Mouse (Mus musculus): ENCODE measurements around the gene Zfp467.

Zfp467 gene

DNA sequence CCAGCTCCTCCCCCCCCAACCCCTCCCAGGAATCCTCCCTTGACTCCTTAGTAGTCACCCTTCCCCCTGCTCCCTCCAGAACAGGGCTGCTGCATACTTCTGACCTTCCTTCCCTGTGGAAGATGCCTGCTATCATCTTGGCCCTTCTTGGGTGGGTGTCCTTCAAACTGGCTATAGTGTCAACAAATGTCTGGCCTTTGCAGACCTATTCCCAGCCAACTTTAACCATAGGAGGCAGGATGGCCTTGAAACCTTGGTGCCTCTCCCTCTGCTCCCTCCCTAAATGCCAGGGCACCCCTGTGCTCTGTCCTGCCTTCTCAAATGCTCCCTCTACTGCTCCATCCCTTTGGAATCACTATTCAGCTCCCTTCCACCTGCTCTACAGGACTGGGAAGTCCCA, 6.0 kb downstream of the Zfp467 start:
- DNase-seq: no peak

DNA sequence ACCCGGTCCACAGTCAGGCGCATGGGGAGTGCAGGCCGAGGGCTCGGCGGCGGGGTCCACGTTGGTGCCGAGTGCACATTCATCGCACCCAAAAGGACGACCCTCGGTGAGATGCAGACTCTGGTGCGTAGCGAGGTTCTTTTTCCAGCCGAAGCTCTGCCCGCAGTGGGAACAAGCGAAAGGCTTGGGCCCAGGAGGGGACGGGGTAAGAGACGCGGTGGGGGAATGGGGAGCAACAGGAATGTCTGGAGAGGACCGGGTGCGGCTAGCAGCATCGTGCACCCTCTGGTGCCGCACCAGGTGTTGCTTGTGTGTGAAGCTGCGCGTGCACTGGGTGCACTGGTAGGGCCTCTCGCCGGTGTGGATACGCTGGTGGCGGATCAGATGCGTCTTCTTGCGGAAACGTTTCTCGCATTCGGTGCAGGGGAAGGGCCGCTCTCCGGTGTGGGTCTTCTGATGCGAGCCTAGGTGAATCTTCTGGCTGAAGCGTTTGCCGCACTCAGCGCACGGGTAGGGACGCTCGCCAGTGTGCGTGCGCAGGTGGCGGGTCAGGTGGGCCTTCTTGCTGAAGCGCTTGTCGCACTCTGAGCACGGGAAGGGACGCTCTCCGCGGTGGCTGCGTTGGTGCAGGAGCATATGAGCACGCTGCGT, 7.0 kb downstream of the Zfp467 start:
- peak in 1 of 2 experiments; percentile 17 for DNase-seq

DNA sequence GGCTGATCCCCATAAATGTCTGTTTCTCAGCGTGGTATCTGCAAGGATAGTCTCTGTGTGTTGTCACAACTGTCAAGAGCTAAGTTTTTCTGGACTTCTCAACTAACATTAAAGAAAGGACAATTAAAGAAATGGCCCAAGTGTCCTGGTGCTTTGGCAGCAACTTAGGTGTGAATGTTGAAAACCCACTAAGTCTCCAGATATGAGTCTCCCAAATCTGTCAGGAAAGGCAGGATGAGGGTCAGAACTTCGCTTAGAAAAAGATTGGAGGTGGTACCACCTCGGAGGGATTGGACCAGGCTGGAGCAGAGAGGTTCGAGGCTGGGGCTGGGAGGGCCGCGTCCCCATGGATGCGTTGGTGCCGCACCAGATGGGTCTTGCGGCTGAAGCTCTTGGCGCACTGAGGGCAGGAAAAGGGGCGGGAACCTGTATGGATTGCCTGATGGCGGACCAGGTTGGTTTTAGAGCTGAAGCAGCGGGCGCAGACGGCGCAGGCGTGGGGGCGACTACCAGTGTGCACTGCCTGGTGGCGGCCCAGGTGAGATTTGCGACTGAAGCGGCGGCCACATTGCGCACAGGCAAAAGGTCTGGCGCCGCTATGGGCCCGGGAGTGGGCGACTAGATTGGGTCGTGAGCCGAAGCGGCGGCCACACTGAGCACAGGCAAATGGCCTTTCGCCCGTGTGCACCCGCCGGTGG, 7.8 kb downstream of the Zfp467 start:
- no peak for DNase-seq

DNA sequence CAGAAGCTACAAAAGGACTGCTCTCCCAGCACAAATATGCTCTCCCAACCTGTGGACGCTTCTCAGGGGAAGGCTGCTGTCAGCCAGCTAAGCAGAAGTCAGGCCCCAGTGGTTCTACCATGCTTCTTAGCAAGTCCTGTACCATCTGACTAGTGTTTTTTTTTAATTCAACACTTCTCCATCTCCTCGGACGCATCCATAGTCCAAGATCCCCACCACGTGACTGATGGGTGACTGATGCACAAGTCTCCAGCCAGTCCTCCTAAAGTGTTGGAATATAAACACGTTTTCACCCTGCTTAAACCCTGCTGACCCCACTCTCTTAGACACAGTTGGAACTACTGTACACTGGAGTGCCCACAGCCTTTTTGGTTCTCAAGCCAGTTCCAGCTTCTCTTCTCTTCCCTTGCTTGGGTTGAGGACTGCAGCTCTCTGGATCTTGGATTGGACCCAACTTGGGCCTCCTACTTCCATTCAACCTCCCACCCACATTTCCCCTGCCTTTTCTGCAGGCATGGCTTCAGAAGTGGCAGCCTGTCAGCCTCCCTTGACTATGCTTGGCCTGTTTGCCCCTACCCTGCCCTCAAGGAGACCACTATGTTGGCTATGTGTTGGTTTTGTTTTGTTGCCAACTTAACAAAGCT, 9.8 kb downstream of the Zfp467 start:
- peak; percentile 38 to 60 for DNase-seq

DNA sequence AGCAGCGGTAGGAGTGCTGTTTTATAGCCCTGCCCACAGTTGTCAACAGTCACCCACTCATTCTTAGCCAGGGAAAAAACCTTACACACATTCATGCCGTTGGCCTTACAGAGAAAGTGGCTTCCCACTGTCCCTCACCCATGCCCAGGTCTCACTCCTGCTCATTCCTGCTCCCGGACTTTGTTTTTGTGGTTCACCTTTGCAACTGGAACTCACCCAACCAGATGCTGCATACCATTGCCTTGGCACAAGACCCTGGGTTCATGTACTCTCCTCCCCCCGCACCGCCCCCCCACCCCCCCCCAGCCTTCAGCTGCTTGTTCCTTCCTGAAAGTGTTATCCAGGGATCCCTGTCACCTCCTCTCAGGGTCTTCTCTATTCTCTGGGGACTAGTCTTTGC, 10.5 kb downstream of the Zfp467 start:
- peak; percentile 75 to 88 for DNase-seq

DNA sequence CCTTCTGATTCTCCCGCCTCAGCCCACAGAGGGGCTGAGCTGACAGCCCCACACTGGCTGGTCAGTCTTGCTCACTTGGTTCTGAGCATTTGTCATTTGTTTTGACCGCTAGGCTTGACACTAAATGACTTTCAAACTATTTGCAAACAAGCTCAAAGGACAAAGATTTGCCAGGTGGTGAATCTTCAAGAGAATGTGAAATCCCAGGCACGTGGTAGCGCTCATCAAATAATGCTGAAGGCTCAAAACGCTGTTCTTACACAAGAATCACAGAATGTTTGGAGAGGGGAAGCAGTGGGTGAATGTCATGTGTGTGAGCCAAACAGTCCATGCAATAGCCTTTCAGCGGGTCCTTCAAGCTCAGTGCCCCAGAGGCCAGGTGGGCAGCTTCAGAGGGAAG, 11.0 kb downstream of the Zfp467 start:
- peak; percentile 45 to 69 for DNase-seq

DNA sequence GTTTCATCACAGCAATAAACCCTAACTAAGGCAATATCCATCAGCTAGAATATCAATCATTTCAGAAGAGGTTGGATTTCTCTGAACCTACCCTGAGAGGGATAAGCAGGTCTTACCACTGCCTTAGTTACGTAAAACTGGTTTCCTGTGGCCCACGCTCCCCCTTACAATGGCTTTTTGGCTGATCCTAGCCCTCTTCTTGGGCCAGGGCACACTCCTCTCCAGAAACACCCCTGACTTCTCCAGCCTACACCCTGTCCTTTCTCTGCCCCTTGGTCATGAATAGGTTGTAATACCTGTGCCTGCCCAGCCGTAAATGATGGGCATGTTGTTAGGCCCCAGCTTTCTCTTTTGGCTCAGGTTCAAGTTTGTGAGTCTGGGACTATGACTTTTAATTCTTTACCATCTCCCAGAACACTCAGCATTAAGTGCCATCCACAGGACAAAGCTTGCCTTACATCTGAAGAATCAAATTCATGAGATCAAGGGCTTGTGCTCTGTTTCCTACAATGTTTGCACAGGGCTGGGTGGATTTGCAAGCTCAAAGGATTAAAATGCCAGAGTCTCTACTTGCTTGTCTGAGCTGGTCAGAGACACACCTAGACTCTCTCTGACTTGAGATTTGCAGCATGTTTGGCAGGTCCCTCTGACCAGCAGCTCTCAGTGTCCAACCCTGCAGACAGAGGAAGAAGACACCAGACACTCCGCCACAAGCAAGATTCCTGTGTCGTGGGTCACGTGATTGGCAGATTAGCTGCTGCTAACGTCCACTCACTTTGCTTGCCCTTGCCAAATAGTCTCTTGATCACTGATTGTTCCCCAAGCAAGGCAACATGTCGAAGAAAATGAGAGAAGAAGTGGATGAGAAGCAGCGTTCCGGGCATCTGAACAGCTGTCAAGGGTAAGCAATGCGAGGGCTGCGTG, 12.5 kb downstream of the Zfp467 start:
- peak; percentile 37 to 49 for DNase-seq

DNA sequence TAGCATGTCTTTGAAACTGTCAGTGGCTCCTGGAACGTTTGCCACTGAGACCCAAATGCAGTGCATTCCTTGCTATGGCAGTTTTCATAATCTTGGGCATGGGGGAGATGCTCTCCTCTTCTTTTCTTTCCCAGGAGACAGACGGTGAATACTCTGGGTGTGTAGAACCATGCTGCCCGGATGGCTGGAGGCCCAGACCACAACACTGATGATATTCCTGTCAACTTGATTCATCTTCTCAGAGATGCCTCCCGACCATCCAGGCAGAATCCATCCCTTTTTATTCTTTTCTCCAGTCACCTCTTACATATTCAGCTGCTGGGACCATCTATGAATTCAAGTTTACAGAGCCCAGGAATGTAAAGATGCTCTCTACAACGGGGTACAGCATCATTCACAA, 14.9 kb downstream of the Zfp467 start:
- no peak for DNase-seq

DNA sequence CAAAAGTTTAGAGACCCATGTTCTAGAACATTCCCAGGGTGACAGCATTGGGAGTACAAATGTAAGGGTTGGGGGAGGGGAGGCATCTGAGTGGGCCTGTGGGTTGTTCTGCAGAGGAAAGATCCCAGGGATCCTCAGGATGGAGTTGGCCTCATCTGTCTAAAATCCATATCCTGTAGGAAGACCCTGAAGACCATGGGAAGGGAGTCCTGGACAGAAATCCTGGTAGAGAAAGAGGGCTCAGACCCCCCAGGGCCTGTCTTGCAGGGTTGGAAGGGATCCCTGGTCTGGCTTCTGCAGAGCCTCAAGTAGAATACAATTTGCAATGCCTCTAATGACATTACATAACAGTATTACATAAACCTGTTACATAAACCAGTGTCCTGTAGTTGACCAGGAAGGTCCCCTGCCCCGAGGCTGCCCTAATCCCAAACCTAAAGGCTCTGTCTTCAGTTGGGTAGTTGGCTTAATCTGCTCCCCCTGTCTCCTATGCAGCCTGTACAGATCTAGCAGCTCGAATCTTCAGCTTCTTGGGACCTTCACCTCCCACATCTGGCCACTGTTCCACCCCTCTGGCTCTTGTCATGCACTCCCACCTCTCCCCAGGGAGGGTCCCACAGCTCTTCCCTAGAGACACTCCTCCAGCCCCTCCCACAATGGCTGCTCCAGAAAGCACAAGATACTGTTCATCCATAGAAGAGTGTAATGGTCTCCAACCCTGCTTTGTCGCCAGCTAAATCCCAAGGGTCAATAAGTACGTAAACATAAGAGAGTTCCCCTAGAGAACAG, 16.7 kb downstream of the Zfp467 start:
- peak; percentile 51 to 60 for DNase-seq

DNA sequence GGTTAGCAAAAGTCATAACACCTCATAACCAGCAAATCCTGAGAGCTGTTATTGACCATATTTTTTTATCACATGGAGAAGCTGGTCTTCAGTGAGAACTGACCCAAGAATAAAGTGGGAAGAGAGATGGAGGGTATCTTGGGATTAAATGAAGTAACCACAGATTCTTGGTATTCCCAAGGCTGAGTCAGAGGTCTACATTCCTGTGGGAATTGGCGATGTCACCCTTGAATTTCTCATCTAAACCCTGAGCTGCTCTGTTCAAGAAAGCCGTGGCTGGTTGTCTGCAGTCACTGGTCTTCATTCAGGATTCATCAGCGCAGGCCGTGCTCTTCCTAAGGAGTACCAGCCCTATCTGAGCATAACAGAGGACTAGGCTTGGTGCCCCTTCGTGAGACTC, 18.7 kb downstream of the Zfp467 start:
- no peak for DNase-seq

DNA sequence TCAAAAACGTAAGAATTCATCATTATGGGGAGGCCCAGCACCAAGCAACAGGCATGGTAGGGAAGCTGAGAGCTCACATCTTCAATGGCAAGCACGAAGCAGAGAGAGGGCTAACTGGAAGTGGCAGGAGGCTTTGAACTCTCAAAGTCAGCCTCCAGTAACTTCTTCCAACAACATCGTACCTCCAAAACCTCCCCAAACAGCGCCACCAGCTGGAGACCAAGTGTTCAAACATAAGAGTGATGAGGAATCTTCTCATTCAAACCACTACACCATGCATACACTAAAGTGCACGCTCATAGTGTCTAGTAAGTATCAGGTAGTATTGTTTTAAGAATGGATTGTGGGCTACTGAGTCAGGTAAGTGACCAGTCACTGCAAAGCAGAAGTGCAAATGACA, 21.6 kb downstream of the Zfp467 start:
- DNase-seq: no peak

DNA sequence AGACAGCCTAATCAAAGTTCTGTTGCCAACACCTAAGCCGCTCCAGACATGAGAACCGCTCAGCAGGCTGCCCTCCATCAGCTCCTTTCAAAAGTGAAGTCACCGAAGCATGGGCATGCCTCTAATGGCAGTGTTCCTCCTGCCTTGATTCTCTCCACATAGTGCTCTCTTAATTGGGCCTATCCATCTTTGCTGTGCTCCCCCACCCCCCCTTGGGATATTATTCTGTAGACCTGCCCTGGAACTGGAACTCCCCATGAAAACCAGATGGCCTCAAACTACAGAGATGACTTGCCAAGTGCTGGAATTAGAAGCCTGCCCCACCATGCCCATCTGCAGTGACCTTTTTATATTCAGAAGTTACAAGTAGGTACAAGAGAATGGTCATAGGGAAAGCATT, 22.3 kb downstream of the Zfp467 start:
- DNase-seq: no peak

DNA sequence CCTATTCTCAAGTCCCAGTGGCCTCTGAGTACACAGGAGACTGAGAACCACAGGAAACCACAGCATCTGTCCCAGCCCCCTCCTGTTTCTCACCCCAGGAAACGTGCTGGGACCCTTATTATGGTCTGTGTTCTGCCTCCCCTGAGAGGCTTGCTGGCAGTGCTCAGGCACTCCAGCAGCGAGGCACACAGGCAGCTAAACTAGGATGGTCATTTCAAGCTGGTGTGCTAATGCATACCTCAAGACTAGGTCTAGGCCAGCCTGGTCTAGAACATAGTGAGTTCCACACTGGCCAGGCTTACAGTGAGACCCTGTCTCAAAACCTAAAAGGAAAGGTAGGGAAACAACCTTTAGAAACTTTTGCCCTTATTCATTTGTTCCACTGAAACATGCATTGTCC, 25.0 kb downstream of the Zfp467 start:
- DNase-seq: no peak

DNA sequence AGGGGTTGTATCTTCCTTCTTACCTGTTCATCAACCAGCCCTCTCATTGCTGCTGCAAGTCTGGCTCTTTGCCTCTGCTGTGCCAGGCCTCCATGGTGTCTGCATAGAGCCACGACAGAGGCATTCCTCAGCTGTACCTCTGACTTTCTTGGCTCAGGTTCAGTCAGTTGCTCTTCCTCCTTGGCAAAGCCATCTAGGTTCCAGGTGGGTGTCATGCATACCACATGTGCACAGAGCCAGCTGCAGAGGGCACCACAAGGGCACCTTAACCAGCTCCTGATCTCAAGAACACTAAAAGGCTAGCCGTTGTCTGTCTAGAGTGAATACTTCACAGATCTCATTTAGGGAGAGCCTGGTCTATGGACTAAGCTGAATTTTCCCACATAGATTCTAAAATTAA, 29.1 kb downstream of the Zfp467 start:
- DNase-seq: peak; percentile 44 to 66

DNA sequence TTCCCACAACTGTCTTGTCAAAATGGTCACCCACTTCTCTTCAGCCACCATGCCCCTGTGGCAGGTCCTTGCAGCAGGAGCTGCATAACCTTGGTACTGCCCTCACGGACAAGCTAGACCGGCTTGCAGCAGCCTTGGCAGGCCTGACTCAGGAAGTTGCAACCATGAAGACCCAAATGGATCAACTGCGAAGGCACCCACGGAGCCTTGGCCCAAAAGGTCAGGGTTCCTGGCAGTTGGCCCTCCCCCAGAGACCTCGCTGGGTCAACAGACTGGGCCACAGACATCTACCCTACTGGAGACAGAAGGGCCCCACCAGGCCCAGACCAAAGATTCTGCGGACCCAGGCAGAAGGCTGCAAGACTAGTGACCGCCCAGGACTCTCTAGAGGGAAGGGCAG, 30.0 kb downstream of the Zfp467 start:
- DNase-seq: peak in 1 of 2 experiments; percentile 50

DNA sequence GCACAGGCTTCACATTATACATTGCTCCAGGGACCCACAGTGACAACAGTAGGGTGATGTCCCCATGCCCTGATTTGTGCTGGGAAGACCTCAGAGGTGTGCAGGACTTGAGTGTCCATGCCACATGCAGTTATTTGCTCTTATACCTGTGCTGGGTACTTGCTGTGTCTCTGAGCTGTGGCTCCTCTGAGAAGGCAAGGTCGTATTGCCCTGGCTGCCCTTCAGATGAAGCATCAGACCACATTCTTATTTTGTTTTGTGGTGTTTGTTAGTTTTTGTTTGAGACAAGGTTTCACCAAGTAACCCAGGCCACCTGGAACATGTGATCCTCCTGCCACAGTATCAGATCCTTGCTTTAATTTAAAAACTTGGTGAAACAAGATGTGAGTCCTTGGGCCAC, 30.7 kb downstream of the Zfp467 start:
- DNase-seq: no peak

DNA sequence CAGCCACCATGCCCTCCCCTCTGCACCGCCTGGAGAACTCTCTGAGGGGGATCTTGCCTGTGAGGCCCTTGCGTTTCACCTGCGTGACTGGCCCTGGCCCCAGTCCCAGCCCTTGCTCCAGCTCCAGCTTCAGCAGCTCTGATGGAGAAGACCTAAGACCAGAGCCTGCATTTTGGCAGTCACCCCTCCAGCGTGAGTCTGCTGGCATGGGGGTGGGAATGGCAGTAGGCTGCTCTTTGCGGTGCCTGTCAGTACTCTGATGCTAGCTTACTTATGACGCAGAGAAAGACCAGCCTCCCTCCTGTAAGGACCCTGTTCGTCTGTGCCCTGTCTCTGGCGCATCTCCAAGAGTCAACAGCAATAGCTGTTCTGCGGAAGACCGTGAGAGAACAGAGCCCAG, 32.5 kb downstream of the Zfp467 start:
- DNase-seq: no peak

DNA sequence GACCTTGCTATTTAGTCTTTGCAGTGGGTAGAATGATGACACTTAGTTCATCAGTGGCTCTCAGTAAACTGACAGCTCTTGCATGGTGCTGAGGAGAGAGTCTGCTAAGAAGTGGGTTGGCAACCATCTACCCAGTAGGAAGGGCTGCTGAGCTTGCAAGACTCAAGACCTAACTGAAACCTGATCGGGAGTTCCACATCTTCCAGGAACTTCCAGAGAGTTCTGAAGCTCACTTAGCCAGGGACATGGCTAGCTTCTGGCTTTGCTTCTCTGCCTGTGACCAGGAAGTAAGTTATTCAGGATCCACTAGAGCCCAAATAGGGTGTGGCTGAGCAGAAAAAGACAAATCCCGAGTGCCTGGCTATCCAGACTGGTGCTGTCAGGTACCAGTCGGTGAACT, 33.0 kb downstream of the Zfp467 start:
- DNase-seq: no peak

DNA sequence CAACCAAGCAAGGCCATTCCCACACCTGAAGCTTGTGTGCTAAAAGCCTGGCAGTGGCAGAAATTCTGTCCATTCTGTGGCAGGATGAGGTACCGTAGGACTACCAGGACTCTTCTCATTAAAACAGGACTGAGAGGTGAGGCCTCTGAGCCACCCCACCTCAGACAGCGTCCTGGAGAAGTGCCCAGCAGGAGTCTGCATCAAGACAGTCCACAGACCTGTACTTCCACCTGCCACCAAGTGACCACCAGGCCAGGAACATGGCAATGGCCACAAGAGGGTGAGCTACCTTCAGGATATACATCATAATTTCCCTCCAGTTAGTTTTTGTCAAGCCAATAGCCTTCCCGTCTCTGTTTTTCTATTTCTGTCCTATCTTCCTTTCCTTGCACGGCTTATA, 33.5 kb downstream of the Zfp467 start:
- no peak for DNase-seq

DNA sequence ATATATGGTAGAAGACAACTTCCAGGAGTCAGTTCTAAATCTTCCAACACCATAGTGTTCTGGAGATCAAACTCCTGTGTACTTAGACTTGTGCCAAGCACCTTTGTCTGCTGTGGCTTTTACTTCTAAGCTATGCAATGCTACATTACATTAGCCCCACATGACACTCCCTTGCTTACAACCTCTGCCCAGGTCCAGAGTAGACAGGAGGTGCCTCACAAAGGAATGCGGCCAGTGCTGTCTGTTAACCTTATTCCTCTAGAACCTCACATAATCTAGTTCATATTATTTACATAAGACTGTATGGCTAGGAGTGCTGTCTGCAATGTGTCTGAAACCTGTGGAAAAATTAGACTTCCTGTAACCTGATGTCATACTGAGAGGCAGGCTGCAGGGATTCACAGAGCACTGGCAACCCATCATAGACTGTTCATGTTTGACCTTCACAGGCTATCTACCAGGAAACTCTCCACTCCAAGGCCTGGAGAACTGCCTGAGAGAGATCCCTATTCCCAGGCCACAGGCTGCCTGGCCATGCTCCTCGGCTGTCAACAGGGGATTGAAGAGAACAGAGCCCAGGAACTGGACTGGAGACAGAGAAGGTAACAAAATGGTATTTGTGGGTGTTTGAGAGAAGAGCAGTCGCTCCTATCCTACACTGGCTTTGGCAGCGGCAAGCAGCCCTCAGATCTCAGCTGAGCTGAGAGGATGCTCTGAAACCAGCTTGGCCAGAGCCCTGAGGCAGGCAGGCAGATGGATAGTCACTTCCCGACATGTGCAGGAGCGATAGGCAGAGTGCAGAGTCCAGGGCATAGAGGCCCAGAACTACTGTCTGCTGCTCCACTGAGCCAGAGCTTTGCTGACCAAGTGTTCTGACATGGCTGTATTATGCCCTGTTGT, 34.2 kb downstream of the Zfp467 start:
- DNase-seq: peak; percentile 32 to 48

DNA sequence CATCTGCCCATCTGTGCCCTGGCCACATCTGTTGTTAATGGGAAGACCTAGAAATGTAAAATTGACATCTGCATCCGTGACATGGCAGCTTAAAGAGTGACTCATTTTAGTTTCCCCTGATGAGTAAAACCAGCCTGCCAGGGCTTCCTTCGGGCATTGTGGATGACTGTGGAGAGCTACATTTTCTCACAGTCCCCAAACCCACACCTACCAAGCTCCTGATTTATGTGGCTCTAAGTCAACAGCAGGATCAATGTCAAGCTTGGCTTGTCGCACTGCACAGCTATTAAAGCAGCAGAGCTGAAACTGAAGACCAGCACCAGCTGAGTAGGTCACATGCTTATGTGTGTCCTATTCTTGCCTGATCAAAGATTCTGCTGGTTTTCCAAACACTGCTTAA, 35.1 kb downstream of the Zfp467 start:
- DNase-seq: peak in 1 of 2 experiments; percentile 3
